Mouse (Mus musculus) lung, embryonic 14.5 days (tissue): Measurements from ENCODE around the gene Cerkl. TPM values are rescaled to one million over a fixed set of nuclear protein-coding genes. Genes with fewer than 3 reads are reported as not detected.
A peak's percentile ranks its signal among the peaks of the same experiment; 100 is the strongest.

Experiments
- ATAC-seq: fragments of 200-750 bp; cut with Nextera tagmentation; 2 replicates; pipeline ENCODE4 v1.8.0; 2017; ENCODE audit warnings: mild to moderate bottlenecking, moderate TSS enrichment, moderate library complexity; ENCODE audit not compliant: insufficient read depth
- DNase-seq: peaks from one replicate; pipeline ENCODE4 v3.0.0-alpha.2; 2015
- H3K27ac ChIP-seq: fragments of 300-500 bp; sonication (generic); 2 replicates; pipeline ENCODE4 v1.5.1; 2014; ENCODE audit warnings: low read depth, mild to moderate bottlenecking, moderate library complexity
- H3K27me3 ChIP-seq: fragments of 300-500 bp; sonication (generic); 2 replicates; pipeline ENCODE4 v1.6.1; 2014; ENCODE audit warnings: low read length, control low read depth; ENCODE audit not compliant: insufficient read depth
- H3K36me3 ChIP-seq: fragments of 300-500 bp; sonication (generic); 2 replicates; pipeline ENCODE4 v1.6.1; 2014; ENCODE audit warnings: control low read depth; ENCODE audit not compliant: insufficient read depth
- H3K4me1 ChIP-seq: fragments of 300-500 bp; sonication (generic); 2 replicates; pipeline ENCODE4 v1.6.1; 2014; ENCODE audit warnings: antibody characterized with exemption, control low read depth; ENCODE audit not compliant: insufficient read depth
- H3K4me2 ChIP-seq: fragments of 300-500 bp; sonication (generic); 2 replicates; pipeline ENCODE4 v1.6.1; 2014; ENCODE audit warnings: mild to moderate bottlenecking
- H3K4me3 ChIP-seq: fragments of 300-500 bp; sonication (generic); 2 replicates; pipeline ENCODE4 v1.5.1; 2014; ENCODE audit warnings: low read depth, low read length
- H3K9ac ChIP-seq: fragments of 300-500 bp; sonication (generic); 2 replicates; pipeline ENCODE4 v1.6.1; 2014
- H3K9me3 ChIP-seq: fragments of 300-500 bp; sonication (generic); 2 replicates; pipeline ENCODE4 v1.6.1; 2016; ENCODE audit warnings: low read depth, low read length, control low read depth
- CTCF ChIP-seq: IDR thresholded peaks from 2 replicates; pipeline ENCODE4 v1.5.1; 2016; ENCODE audit warnings: antibody characterized with exemption, low read depth
- WGBS: fragments of 180-500 bp; shearing (Covaris S2); extraction: QIAGEN DNeasy Blood & Tissue Kit; methylation state at CpG from one replicate; pipeline ENCODE4 v1.1.7; 2014; 5-methylcytosine and 5-hydroxymethylcytosine counted together
- polyA plus RNA-seq: library from polyadenylated mRNA; unstranded; fragments of >200 nt; fragmentation: Nextera tagmentation; extraction: Ambion mirVana; gene quantifications from 2 replicates; pipeline ENCODE4 v1.2.1, GENCODE M21; 2014

The Cerkl gene
- polyA plus RNA-seq, 1 experiment from 2014 or later, result 0.12 TPM

- no peak overlapping the region for H3K27ac ChIP-seq
- peak; percentile 4 for DNase-seq
- 72% methylated on average over 13 of the region's 13 CpGs for WGBS
- no peaks in the 10 kb centered on the region for H3K9me3 ChIP-seq
- no peaks in the 10 kb centered on the region for H3K4me1 ChIP-seq
- H3K4me2 ChIP-seq, result no peak overlapping the region
- H3K27me3 ChIP-seq, result no peaks in the 10 kb centered on the region
- H3K4me3 ChIP-seq, result no peak overlapping the region
- no peaks in the 10 kb centered on the region for H3K36me3 ChIP-seq
- no peak overlapping the region for H3K9ac ChIP-seq
- no peak for ATAC-seq
- TF ChIP-seq CTCF, result no peak
These were observed 147.0 kb downstream of the Cerkl start for GRCm38 (mm10) chr2:79309454-79310118.

GRCm38 (mm10) chr2:79307549-79307948, 149.0 kb downstream of the Cerkl start:
- Histone ChIP-seq H3K4me3 (no peak overlapping the region), H3K4me2 (no peak overlapping the region), H3K9me3 (no peaks in the 10 kb centered on the region), H3K27me3 (no peaks in the 10 kb centered on the region), H3K9ac (no peak overlapping the region), H3K36me3 (no peaks in the 10 kb centered on the region), H3K4me1 (no peaks in the 10 kb centered on the region), H3K27ac (no peak overlapping the region)
- WGBS, result 84% methylated on average over 4 of the region's 4 CpGs
- DNase-seq (no peak), ATAC-seq (no peak)
- no peak for TF ChIP-seq CTCF

GRCm38 (mm10) chr2:79302398-79302797, 154.2 kb downstream of the Cerkl start:
- no peak for DNase-seq
- no peak for TF ChIP-seq CTCF
- ATAC-seq, result no peak
- Histone ChIP-seq H3K4me2 (no peak overlapping the region), H3K9ac (no peak overlapping the region), H3K4me3 (no peak overlapping the region), H3K27me3 (no peaks in the 10 kb centered on the region), H3K36me3 (no peaks in the 10 kb centered on the region), H3K27ac (no peak overlapping the region), H3K9me3 (no peaks in the 10 kb centered on the region), H3K4me1 (no peaks in the 10 kb centered on the region)

- no peak for ATAC-seq
- Histone ChIP-seq H3K4me1 (no peaks in the 10 kb centered on the region), H3K27ac (no peak overlapping the region), H3K9me3 (no peaks in the 10 kb centered on the region), H3K36me3 (0 out of 2 replicates have a peak, but pooled peaks cover 3% of the 10 kb centered on the region), H3K4me3 (no peak overlapping the region), H3K9ac (no peak overlapping the region), H3K4me2 (no peak overlapping the region), H3K27me3 (no peaks in the 10 kb centered on the region)
- 83% methylated on average over 6 of the region's 6 CpGs for WGBS
- TF ChIP-seq CTCF, result no peak
- DNase-seq, result no peak
These were observed 164.2 kb downstream of the Cerkl start for GRCm38 (mm10) chr2:79292431-79292830.

- Histone ChIP-seq H3K36me3 (0 out of 2 replicates have a peak, but pooled peaks cover 3% of the 10 kb centered on the region), H3K4me1 (no peaks in the 10 kb centered on the region), H3K27me3 (no peaks in the 10 kb centered on the region), H3K4me2 (no peak overlapping the region), H3K9ac (no peak overlapping the region), H3K4me3 (no peak overlapping the region), H3K27ac (no peak overlapping the region), H3K9me3 (no peaks in the 10 kb centered on the region)
- 73% methylated on average over 8 of the region's 8 CpGs for WGBS
- no peak for DNase-seq
- no peak for ATAC-seq
- TF ChIP-seq CTCF, result no peak
These were observed 164.7 kb downstream of the Cerkl start for GRCm38 (mm10) chr2:79291922-79292321.

GRCm38 (mm10) chr2:79290149-79290548, 166.4 kb downstream of the Cerkl start:
- Histone ChIP-seq H3K4me2 (no peak overlapping the region), H3K27me3 (no peaks in the 10 kb centered on the region), H3K4me3 (no peak overlapping the region), H3K36me3 (0 out of 2 replicates have a peak, but pooled peaks cover 3% of the 10 kb centered on the region), H3K27ac (no peak overlapping the region), H3K9me3 (no peaks in the 10 kb centered on the region), H3K4me1 (no peaks in the 10 kb centered on the region), H3K9ac (no peak overlapping the region)
- TF ChIP-seq CTCF, result no peak
- 75% methylated on average over 1 of the region's 1 CpGs for WGBS
- no peak for DNase-seq
- no peak for ATAC-seq

GRCm38 (mm10) chr2:79284206-79284605, 172.4 kb downstream of the Cerkl start:
- no peak for DNase-seq
- Histone ChIP-seq H3K9me3 (no peaks in the 10 kb centered on the region), H3K4me1 (no peaks in the 10 kb centered on the region), H3K27ac (no peak overlapping the region), H3K4me2 (no peak overlapping the region), H3K9ac (no peak overlapping the region), H3K4me3 (no peak overlapping the region), H3K27me3 (no peaks in the 10 kb centered on the region), H3K36me3 (0 out of 2 replicates have a peak, but pooled peaks cover under 1% of the 10 kb centered on the region)
- ATAC-seq, result no peak
- WGBS, result 82% methylated on average over 4 of the region's 4 CpGs
- no peak for TF ChIP-seq CTCF

Other genes with a start within 250 kb of the Cerkl start
- gene Itga4, start 201.4 kb downstream of the Cerkl start, polyA plus RNA-seq, result 7.9 and 8.2 TPM in 2 replicates
- gene Neurod1, start within 50 bp of the Cerkl start, polyA plus RNA-seq, result not detected in 2 replicates
- gene Itprid2, start 178.6 kb upstream of the Cerkl start, polyA plus RNA-seq, result 14.1 and 14.8 TPM in 2 replicates